Mouse (Mus musculus) cerebellum, adult 9-10 months (tissue): Measurements from ENCODE around the gene Lsm2.
"Not testable (repeated sequence)": the region's sequence is repeated elsewhere in the genome, so short reads cannot be mapped to it uniquely, and the experiment has no call there.

ENCODE experiments used
- DNase-seq: peaks from one replicate; pipeline ENCODE4 v3.0.0; 2022

The Lsm2 gene

DNA sequence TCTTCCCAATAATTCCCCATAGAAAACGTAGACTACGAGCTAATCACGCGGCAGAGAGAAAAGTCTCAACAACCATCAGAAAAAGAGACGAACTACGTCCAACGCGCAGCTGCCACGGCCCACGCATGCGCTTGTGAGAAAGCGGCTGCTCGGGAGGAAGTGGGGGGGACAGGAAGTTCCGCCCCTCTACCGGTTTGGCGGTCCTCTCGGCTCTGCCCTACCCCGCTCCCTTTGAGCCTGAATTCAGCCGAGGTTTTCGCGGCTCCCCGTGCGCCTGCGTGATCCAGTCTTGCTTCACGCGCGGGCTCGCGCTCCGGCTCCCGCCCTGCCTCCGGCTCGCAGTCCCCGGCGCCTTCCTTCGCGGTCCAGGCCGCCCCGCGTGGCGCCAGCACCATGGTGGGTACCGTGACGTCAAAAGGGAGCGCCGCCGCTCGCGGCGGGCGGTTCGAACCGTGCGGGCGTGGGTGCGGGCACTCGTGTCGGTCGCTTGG lies at the start of gene Lsm2:
Gene Lsm2 (plus strand): TSS at position 173 of the 491 bp plus-strand sequence.
- peak; percentile 91 for DNase-seq

GRCm38 (mm10) chr17:34932287-34932686 lies 49.4 kb upstream of the Lsm2 start:
- DNase-seq: no peak

DNA sequence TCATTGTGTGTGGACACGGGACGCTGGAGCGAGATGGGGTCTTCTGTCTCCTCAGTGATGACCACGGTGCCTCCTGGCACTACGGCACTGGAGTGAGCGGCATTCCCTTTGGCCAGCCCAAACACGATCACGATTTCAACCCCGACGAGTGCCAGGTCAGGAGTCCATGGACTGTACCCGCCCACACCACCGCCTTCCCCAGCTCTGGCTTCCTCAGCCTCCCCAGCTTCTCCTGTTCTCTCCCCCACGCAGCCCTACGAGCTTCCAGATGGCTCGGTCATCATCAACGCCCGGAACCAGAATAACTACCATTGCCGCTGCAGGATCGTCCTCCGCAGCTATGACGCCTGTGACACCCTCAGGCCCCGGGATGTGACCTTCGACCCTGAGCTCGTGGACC lies 47.6 kb upstream of the Lsm2 start:
- DNase-seq: no peak

GRCm38 (mm10) chr17:34934830-34935229 lies 46.8 kb upstream of the Lsm2 start:
- no peak for DNase-seq

DNA sequence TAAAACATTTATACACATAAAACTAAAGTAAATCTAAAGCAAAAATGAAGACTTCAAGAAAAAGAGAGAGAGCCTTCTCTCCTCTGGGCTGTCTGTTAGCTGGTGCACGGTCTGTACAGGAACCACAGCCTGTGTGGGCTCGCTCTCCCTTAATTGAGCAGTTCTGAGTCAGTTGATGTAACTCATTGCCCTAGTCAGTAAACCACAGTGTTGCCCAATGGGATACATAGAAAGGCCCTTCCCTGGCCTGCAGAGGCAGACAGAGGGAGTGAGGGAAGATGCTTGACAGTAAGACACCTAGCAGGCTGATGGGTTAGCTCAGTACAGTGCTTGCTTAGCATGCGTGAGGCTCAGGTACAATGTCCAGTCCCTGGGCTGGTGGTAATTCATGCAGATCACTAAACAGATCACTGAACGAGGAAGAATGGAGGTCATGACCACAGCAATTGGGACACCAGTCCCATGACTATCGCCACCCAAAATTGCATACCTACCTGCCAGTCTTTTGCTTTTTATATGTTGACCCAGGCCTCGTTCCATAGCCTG lies 43.6 kb upstream of the Lsm2 start:
- DNase-seq: no peak

DNA sequence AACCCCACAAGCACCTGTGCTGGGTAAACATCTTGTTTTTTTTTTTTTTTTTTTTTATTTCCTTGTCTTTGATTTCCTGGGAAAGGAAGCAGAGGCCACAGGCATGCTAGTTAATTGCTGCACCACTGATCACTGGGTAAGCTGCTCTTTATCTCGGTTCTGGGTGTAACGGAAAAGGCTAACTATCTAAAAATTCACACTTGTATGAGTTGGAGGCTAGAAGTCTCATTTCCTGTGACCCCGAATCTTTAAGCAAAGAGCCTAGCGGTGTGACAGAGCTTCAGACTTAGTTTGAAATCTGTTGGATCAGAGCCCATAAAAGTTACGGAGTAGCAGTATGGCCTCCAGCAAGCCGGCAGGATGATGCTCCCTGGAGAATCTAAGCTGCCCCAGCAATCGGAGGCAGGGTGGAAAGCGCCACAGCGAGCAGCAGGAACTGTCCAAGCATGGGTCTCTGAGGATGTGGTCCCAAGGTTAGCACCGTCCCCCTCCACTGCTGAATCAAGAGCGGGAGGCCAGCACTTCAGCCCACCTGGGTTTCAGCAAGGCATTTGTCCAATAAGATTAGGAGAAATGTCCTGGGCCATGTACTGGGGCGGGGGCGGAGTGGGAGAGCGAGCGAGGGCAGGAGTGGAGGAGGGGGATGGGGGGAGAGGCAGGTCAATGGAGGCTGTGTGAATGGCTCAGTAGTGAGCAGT lies 40.2 kb upstream of the Lsm2 start:
- no peak for DNase-seq

DNA sequence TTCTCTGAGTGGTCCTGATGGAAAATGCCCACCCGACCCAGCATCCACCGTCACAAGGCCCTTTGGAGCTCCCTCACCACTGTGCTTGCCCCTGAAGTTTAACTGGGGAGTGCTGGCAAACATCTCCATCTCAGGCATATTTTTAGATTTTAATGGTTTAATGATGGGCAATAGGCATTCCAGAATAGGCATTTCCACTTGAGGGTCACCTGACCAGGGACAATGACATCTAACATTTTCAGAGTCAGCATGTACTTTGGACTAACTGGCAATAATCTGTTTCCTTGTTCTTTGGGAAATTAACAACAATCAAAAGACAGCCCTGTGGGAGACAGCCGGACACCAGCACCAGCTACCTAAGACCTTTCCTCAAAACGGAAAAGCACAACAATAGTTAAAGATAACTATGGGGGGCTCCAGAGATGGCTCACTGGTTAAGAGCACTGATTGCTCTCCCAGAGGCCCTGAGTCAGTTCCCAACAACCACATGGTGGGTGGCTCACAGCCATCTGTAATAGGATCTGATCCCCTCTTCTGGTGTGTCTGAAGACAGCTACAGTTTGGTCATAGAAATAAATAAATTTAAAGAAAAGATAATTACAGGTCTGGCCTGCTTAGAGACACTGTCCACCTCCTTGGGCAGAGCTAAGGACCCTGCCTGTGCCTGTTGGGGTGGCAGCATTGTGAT lies 38.4 kb upstream of the Lsm2 start:
- DNase-seq: no peak

DNA sequence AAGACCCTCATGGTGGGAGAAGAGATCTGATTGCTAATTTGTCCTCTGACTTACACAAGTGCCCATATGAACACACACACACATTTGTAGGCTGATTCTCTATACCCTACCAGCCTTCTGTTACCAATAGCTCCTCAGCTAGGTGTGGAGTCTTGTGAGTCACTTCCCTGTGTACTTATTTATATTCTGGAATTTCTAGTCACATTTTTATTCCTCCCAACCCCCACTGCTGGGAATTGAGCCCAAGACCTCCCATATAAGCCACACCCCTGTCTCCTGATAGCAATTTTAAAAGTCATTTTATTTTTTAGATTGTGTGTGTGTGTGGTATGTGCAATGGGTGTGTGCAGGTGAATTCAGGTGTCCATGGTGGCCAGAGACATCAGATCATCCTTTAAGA lies 37.3 kb upstream of the Lsm2 start:
- DNase-seq: no peak

GRCm38 (mm10) chr17:34946486-34947140 lies 35.0 kb upstream of the Lsm2 start:
- DNase-seq: no peak

GRCm38 (mm10) chr17:34947606-34948005 lies 34.1 kb upstream of the Lsm2 start:
- DNase-seq: no peak

DNA sequence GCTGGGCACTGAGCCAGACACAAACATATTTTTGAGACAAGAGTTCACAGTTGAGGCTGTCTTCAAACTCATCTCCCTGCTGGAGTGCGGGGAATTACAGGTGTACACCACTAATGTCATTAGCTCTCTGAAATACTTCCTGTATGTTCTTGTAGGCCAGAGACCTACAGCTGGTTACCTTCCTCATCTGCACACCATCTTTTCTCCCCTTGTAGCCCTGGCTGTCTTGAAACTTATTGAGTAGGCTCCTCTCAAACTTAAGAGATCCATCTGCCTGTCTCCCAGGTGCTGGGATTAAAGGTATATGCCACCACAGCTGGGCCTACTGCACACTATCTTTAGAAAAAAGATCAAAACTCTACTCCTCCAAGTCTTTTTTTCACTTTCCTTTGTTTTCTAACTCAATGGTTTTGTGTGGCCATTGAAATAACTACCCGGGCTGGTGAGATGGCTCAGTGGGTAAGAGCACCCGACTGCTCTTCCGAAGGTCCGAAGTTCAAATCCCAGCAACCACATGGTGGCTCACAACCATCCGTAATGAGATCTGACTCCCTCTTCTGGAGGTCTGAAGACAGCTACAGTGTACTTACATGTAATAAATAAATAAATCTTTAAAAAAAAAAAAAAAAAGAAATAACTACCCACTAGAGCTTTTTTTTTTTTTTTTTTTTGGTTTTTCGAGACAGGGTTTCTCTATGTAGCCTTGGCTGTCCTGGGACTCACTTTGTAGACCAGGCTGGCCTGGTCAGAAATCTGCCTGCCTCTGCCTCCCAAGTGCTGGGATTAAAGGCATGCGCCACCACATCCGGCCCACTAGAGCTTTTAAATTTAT lies 32.7 kb upstream of the Lsm2 start:
- not testable (repeated sequence) for DNase-seq

GRCm38 (mm10) chr17:34949553-34949969 lies 32.1 kb upstream of the Lsm2 start:
- DNase-seq: no peak

- DNase-seq: no peak
These were observed 30.9 kb upstream of the Lsm2 start for GRCm38 (mm10) chr17:34950514-34951455.

DNA sequence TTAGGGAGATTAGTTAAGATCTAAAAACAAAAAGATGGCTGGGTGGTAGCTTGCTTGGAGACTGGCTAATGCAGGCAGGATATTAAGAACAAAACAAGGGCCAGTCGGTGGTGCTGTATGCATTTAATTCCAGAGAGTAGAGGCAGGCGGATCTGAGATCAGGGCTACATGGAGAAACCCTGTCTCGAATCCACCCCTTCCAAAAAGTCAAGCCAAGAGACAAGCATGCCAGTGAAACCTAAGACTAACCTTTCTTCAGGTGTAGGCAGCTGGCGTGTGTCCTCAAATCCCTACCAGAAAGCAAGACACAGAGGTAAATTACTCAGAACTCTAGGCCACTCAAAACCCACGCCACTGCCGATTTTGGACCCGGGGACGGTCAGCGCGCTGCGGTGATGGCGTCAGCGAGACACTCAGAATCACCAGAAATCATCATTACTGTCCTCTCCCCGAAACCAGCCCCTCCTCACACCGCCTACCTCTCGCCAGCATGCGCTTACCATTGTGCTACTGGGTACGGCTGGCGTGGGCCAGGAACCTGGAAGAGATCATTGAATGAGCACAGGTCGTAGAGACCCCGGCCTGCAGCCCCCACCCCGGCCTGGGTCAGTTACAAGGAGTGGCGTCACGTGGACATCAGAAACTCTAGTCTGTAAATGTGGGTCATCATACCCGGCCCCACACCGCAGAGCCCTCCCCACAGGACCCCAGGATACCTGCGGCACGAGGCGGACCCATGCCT lies 29.9 kb upstream of the Lsm2 start:
- DNase-seq: peak; percentile 80

- DNase-seq: peak; percentile 79
These were observed 29.2 kb upstream of the Lsm2 start for GRCm38 (mm10) chr17:34952378-34953040.

DNA sequence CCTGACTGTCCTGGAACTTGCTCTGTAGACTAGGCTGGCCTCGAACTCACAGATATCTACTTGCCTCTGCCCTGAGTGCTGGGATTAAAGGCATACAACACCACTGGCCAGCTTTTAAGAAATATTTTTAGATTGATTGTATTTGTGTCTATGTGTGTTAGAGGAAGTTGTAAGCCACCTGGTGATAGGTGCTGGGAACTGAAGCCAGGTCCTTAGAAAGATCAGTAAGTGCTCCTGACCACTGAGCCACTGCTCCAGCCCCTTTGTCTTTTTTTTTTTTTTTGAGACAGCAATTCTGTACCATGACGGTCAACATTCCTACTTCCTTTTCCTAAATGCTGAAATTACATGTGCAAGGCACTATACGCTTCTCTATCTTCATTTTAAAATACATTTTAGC lies 28.4 kb upstream of the Lsm2 start:
- DNase-seq: no peak

- no peak for DNase-seq
These were observed 27.8 kb upstream of the Lsm2 start for GRCm38 (mm10) chr17:34953904-34954303.

DNA sequence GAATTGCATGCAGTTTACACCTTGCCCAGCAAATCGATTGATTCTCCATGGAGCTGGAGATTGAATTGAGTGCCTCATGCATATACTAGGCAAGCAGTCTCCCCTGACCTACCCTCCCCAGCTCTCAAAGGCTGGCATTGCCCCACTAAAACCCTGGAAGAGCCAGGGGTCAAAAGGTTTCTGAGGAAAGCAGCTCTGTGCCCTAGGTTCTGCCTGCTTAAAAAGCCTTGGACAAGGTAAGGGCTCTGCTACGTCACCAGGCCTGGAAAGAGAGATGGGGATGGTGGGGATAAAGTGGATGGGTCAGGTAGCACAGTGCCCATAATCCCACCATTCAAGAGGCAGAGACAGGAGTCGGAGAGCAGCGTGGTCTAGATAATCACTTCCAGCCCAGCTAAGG lies 26.8 kb upstream of the Lsm2 start:
- no peak for DNase-seq

DNA sequence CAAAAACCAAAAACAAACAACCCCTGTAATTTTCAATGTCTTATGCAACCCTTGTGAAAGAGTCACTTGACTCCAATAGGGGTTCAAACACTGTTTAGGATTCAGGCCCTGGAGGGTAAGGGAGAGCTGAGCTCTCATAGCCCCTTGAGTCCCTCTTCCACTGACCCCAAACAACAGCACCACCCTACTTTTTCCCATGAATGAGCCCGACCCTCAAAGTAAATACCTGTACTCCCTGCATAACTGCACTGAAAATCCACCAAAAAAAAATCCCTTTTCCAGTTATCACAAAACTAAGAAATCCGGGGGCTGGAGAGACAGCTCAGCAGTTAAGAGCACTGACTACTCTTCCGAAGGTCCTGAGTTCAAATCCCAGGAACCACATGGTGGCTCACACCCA lies 25.8 kb upstream of the Lsm2 start:
- no peak for DNase-seq

GRCm38 (mm10) chr17:34956340-34956739 lies 25.3 kb upstream of the Lsm2 start:
- DNase-seq: no peak
